Mouse (Mus musculus) hematopoietic stem cell, adult 5-6 weeks (primary cell): Measurements from ENCODE around the gene Cilp. TPM values are rescaled to one million over a fixed set of nuclear protein-coding genes. Genes with fewer than 3 reads are reported as not detected.
A peak's percentile ranks its signal among the peaks of the same experiment; 100 is the strongest.

Experiments
- ATAC-seq, 2 experiments: fragments of 125-278 bp in 1 of 2; replicated peaks in 1 of 2; 2 replicates each; pipeline ENCODE4 v1.8.0; 2016 to 2017; ENCODE audit warnings: inconsistent platforms in 2 of 2, mild to moderate bottlenecking in 2 of 2, moderate number of reproducible peaks in 2 of 2, low read depth in 1 of 2, moderate TSS enrichment in 1 of 2; ENCODE audit not compliant: low FRiP score in 2 of 2, poor library complexity in 2 of 2, severe bottlenecking in 2 of 2, insufficient read depth in 1 of 2, low TSS enrichment in 1 of 2
- total RNA-seq: library from RNA; stranded (forward); fragments of 172-1452, 232-1000 nt; gene quantifications from 2 replicates; pipeline ENCODE4 v1.2.3, GENCODE M21; 2017

Cilp gene
- total RNA-seq, 1 experiment from 2014 or later, result not detected

DNA sequence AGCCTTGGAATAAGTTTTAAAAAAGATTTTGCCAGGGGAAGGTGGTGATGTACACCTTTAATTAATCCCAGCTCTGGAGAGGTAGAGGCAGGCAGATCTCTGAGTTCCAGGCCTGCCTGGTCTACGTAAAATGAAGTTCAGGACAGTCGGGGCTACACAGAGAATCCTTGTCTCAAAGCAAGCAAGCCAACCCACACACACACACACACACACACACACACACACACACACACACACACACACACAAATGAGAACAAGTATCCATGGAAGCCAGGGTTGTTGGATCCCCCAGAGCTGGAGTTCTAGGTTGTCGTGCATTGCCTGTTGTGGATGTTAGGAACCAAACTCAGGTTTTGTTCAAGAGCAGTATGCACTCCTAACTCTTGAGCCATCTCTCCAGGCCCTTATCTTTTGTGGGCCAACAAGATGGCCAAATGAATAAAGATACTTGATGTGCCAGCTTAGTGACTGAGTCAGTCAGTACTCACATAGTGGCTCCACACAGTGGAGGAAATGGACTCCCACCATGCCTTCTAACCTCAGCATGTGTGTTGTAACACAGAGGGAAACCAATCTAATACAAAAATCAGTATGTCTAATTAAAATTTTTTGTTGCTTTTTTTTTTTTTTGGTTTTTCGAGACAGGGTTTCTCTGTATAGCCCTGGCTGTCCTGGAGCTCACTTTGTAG is 47.8 kb downstream of the Cilp start:
- peak in 1 of 2 experiments; percentile 25; a peak in 1 of 4 replicates for ATAC-seq

DNA sequence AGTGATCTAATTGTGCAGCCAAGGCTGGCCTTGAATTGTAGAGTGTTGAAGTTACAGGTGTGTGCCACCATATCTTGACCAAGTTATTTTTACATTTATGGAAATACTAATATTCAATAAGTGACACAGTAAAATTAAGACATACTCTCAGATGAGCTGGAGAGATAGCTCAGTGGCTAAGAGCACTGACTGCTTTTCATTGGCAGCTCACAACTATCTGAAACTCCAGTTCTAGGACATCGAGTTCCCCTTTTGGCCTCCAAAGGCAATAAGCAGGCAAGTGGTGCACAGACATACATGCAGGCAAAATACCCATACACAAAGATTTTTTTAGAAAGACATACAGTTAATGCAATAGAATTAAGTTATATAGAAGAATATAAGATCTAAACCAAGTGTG is 48.9 kb downstream of the Cilp start:
- ATAC-seq, result no peak

DNA sequence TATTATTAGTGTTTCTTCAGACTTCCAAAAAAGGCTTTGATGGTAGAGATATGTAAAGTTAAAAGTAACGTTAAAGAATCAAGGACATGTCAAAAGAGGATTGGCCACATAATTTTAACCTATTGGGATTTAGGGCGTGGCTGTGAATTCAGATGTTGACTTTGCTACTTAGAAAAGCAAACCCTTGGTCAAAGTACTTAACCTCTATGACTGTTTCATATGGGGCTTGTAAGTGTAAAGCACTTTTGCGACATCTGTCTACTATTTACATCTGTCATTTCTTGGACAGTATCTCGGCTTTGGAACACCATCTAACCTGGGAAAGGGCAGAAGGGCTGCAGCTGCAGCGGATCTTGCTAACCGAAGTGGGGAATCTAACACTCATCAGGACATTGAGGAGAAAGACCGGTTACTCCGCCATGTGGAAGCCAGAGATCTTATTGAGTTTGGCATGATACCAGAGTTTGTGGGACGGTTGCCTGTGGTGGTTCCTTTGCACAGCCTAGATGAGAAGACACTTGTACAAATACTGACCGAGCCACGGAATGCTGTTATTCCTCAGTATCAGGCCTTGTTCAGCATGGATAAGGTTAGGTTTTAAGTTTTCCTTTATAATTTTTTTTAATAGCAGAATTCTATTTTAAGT is 57.4 kb downstream of the Cilp start:
- ATAC-seq, result no peak

DNA sequence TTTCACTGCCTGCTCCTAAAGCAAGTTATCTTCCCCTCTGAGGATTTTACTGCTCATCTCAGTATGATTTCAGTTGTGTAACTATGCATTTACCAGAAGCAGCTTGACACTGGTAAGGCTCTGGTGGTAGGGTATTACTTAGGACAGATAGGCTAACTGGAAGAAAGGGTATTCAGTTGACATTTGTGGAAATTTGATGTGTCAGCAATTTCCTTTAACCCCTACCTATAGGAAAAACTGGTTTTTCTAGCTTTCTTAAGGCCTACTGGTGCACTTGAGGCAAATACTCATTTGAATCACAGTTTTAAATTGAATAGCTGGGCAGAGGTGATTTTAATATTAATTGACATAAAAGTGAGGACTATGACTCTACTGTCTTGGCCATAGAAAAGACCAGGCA is 61.0 kb downstream of the Cilp start:
- no peak for ATAC-seq

DNA sequence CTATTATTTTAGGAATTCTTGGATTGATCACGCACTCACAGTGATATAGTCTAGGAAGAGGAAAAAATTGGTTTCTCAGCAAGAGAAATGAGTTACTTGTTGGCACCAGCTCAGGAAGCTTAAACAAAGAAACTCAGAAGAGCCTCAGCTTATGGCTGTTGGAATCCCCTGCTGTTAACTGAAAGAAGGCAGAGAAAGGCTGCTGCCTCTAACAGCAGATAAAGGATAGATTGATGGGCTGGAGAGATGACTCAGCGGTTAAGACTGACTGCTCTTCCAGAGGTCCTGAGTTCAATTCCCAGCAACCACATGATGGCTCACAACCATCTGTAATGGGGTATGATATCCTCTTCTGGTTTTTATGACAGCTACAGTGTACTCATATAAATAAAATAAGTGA is 62.4 kb downstream of the Cilp start:
- ATAC-seq, result no peak

Other genes starting within 250 kb of the Cilp start
- gene Hacd3, start 243.5 kb upstream of the Cilp start, total RNA-seq, result 39.1 and 43.6 TPM in 2 replicates
- 103 and 113 TPM in 2 replicates for gene Dpp8, start 232.8 kb upstream of the Cilp start, total RNA-seq
- gene Igdcc4, start 163.7 kb upstream of the Cilp start, total RNA-seq, result 1.4 and 1.6 TPM in 2 replicates
- gene Igdcc3, start 124.0 kb upstream of the Cilp start, total RNA-seq, result not detected in 2 replicates
- gene Parp16, start 69.8 kb upstream of the Cilp start, total RNA-seq, result 7.6 and 9.6 TPM in 2 replicates
- gene Clpx, start 29.1 kb downstream of the Cilp start, total RNA-seq, result 54.9 and 60.3 TPM in 2 replicates
- gene Pdcd7, start 80.9 kb downstream of the Cilp start, total RNA-seq, result 29.6 and 30.4 TPM in 2 replicates
- 0.94 TPM in 1 of 2 replicates, not detected in the other for gene Ubap1l, start 95.9 kb downstream of the Cilp start, total RNA-seq
- gene Kbtbd13, start 126.5 kb downstream of the Cilp start, total RNA-seq, result 0.89 and 1.9 TPM in 2 replicates
- gene Rasl12, start 133.3 kb downstream of the Cilp start, total RNA-seq, result 1.9 and 2.8 TPM in 2 replicates
- not detected in 2 replicates for gene Slc51b, start 157.8 kb downstream of the Cilp start, total RNA-seq
- gene Mtfmt, start 170.6 kb downstream of the Cilp start, total RNA-seq, result 17.7 and 21.0 TPM in 2 replicates
- 67.1 and 82.4 TPM in 2 replicates for gene Spg21, start 195.8 kb downstream of the Cilp start, total RNA-seq